ENCODE assay signal across 16 mouse cellular contexts in the genomic region with DNA sequence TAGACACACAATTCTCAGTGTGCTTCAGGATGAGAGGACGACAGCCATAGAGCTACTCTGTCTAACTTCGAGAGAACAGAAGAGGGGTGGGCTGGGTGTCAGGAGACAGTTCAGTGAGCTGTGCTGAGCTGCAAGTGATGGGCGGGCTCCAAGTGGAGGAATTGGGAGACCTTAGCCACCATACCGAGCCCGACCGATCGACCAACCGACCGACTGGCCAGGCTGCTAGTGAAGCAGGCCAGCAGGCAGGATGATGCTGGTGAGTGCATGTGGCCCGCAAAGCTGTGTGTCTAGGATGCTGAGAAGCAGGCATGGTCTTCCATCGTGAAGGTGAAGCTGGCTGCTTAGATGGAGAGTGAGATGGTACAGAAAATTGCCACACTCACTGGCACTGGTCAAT.
DNase-seq lines count a peak whose midpoint lies in the region; ATAC-seq and TF ChIP-seq lines count a peak whose summit lies in the region.
"Had no signal": no experiment of that assay in that cellular context is flagged by ENCODE, and none has a peak within 500 bp of the region (broad histone marks: within the 10 kb centered on the region; RNA-seq: fewer than 3 reads in every experiment).

No protein-coding gene starts in this region.

- ATAC-seq in neural tube, embryonic 13.5 days (ENCODE audit: low read depth), result 0 out of 2 replicates have a peak, but pooled peaks have one; percentile 19
- ATAC-seq in limb, embryonic 15.5 days (ENCODE audit: insufficient number of reproducible peaks, low FRiP score, low TSS enrichment, low read depth), result no peak
- ATAC-seq in neural tube, embryonic 15.5 days (ENCODE audit: low FRiP score), result no peak
- ATAC-seq: intestine, postnatal 0 days had no signal

- TF ChIP-seq CTCF in gastrocnemius, adult 2 months (IDR thresholded peaks at IDR 0.05), result no peak

- no peak overlapping the region for H3K27ac ChIP-seq in gastrocnemius, adult 2 months
- H3K27ac ChIP-seq in neural tube, embryonic 13.5 days (replicated peaks), result peak overlapping the region; percentile 61; the same call in 1 of the 2 replicates
- peak overlapping the region; percentile 22; the same call in 1 of the 2 replicates for H3K27ac ChIP-seq in limb, embryonic 15.5 days
- H3K27ac ChIP-seq in neural tube, embryonic 15.5 days (replicated peaks), result 0 out of 2 replicates have a peak overlapping the region, but pooled peaks have one; percentile 29
- H3K27ac ChIP-seq: heart, embryonic 15.5 days; kidney, postnatal 0 days; liver, embryonic 15.5 days had no signal

- H3K4me1 ChIP-seq in neural tube, embryonic 13.5 days (replicated peaks), result peaks cover 70% of the 10 kb centered on the region
- H3K4me1 ChIP-seq in limb, embryonic 15.5 days, result peaks cover 53% of the 10 kb centered on the region
- peaks cover 27% of the 10 kb centered on the region for H3K4me1 ChIP-seq in neural tube, embryonic 15.5 days

- no peaks in the 10 kb centered on the region for H3K36me3 ChIP-seq in neural tube, embryonic 13.5 days
- H3K36me3 ChIP-seq in limb, embryonic 15.5 days, result no peaks in the 10 kb centered on the region
- no peaks in the 10 kb centered on the region for H3K36me3 ChIP-seq in neural tube, embryonic 15.5 days
- H3K36me3 ChIP-seq: heart, embryonic 15.5 days had no signal

- H3K4me2 ChIP-seq in neural tube, embryonic 13.5 days, result no peak overlapping the region
- no peak overlapping the region for H3K4me2 ChIP-seq in limb, embryonic 15.5 days
- no peak overlapping the region for H3K4me2 ChIP-seq in neural tube, embryonic 15.5 days
- H3K4me2 ChIP-seq: heart, embryonic 15.5 days; liver, embryonic 15.5 days had no signal

- 81% methylated on average over 11 of the region's 11 CpGs for WGBS in neural tube, embryonic 13.5 days
- 81% methylated on average over 11 of the region's 11 CpGs for WGBS in limb, embryonic 15.5 days
- 71% methylated on average over 11 of the region's 11 CpGs for WGBS in neural tube, embryonic 15.5 days

- DNase-seq in gastrocnemius, adult 2 months, result peak; percentile 24
- no peak for DNase-seq in gastrocnemius, postnatal 10 days
- DNase-seq in neural tube, embryonic 10.5 days (ENCODE audit: extremely low spot score, low spot score), result no peak
- no peak for DNase-seq in left cerebral cortex, postnatal 4 days
- no peak for DNase-seq in liver
- DNase-seq: embryo, embryonic 11 days; gastrocnemius, postnatal 25 days; layer of hippocampus, postnatal 36 days; right cerebral cortex, postnatal 14 days had no signal

- no peaks in the 10 kb centered on the region for H3K9me3 ChIP-seq in neural tube, embryonic 13.5 days
- H3K9me3 ChIP-seq in limb, embryonic 15.5 days, result no peaks in the 10 kb centered on the region
- no peaks in the 10 kb centered on the region for H3K9me3 ChIP-seq in neural tube, embryonic 15.5 days (replicated peaks)
- H3K9me3 ChIP-seq: heart, embryonic 15.5 days; liver, embryonic 15.5 days had no signal

- H3K27me3 ChIP-seq in neural tube, embryonic 13.5 days, result no peaks in the 10 kb centered on the region
- no peaks in the 10 kb centered on the region for H3K27me3 ChIP-seq in limb, embryonic 15.5 days
- H3K27me3 ChIP-seq in neural tube, embryonic 15.5 days (replicated peaks), result no peaks in the 10 kb centered on the region
- H3K27me3 ChIP-seq: heart, embryonic 15.5 days; liver, embryonic 15.5 days had no signal

- intact Hi-C loops in gastrocnemius, adult 2 months (cut with DNase I), result loop anchor here (2.0 kb wide), 2 partner anchors 58 to 322 kb away; no protein-coding TSS in a partner anchor
- intact Hi-C loops in left cerebral cortex, postnatal 4 days (cut with DNase I), result loop anchor here (5.0 to 10.0 kb wide), 2 partner anchors 80 to 322 kb away; no protein-coding TSS in a partner anchor

- no peak overlapping the region for H3K4me3 ChIP-seq in gastrocnemius, adult 2 months
- H3K4me3 ChIP-seq in neural tube, embryonic 13.5 days, result no peak overlapping the region
- no peak overlapping the region for H3K4me3 ChIP-seq in limb, embryonic 15.5 days
- H3K4me3 ChIP-seq in neural tube, embryonic 15.5 days (replicated peaks), result no peak overlapping the region
- H3K4me3 ChIP-seq: heart, embryonic 15.5 days; liver, embryonic 15.5 days had no signal

- 0 out of 2 replicates have a peak overlapping the region, but pooled peaks have one; percentile 14 for H3K9ac ChIP-seq in neural tube, embryonic 13.5 days
- no peak overlapping the region for H3K9ac ChIP-seq in limb, embryonic 15.5 days
- no peak overlapping the region for H3K9ac ChIP-seq in neural tube, embryonic 15.5 days (replicated peaks)
- H3K9ac ChIP-seq: heart, embryonic 15.5 days; liver, embryonic 15.5 days had no signal
